Mouse (Mus musculus) embryo, embryonic 11 days (tissue): ENCODE results near the gene Hnrnpc.

Source experiments
- DNase-seq: peaks from one replicate; pipeline ENCODE4 v3.0.0-alpha.2; 2015

Hnrnpc gene

DNA sequence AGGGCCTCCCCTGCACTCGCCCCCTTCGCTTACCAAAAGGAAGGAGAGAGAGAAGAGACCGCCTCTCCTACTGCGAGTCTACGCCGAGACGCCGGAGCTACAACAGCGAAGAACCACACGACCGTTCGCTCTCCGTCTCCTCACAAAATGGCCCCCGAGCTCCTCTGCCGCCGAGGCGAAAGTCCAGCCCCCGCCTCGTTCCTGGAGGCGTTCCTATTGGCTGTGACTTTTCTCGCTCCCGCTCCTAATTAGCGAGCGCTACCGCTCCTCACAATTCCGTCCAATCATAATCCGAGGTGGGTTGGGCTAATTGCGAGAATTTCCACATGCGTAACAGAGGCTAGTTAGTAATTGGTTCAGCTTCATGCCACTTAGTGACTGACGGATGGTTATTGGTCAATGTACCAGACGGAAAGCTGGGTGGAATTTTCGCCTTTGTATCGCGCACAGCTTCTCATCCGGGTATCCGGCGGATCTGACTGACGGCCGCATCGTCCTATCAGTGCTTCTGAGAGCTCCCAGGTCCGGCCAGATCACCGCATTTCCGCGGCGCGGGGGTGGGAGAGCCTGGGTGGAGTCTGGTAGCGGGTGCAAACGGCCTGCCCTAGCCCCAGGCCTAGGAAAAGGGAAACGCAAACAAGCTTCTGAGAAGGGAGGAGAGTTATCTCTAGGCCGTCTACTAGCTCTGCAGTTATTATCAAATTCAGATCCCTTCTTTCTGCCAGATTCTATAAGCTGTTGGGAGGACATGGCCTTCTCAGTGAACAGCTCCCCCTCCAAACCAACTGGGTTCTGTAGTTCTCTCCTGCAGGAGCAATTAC is at the start of gene Hnrnpc:
Hnrnpc (minus strand) TSS at position 173 of the 821 bp plus-strand sequence.
- DNase-seq = peak; percentile 100

- DNase-seq = no peak
These were observed 48.8 kb upstream of the Hnrnpc start for GRCm38 (mm10) chr14:52152613-52153012.

DNA sequence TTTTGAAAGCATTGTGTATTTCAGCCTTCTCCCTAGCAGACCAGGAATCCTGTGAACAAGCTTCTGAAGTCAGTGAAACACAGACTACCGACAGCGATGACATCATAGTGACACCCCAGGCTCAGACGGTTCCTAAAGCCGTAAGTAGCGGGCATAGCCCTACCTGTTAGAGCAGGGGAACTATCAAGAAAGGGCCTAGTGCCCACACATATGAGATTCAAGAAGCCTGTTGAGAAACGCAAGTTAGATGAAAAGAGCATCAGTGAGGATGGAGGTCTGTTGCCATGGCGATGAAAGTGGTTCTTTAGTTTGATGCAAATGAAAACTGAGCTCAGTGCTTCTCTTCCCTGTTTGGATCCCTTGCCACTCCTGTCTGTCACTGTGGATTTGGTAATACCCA is 48.4 kb upstream of the Hnrnpc start:
- DNase-seq = peak; percentile 21

DNA sequence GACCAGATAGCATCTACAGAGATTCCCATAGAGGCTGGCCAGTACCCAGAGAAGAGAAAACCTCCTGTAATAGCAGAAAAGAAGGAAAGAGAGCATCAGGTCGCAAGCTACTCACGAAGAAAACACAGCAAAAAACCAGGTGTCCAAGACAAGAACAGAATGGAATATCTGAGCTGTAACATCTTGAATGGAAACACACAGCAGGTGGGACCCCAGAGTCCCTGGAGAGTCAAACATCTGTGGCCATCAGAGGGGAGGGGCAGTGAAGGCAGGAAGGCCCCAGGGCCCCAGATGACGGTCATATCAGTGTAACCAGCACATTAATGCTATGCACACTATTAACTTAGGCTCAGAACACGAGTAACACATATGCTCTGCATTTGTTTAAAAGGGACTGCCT is 46.1 kb upstream of the Hnrnpc start:
- DNase-seq = no peak

DNA sequence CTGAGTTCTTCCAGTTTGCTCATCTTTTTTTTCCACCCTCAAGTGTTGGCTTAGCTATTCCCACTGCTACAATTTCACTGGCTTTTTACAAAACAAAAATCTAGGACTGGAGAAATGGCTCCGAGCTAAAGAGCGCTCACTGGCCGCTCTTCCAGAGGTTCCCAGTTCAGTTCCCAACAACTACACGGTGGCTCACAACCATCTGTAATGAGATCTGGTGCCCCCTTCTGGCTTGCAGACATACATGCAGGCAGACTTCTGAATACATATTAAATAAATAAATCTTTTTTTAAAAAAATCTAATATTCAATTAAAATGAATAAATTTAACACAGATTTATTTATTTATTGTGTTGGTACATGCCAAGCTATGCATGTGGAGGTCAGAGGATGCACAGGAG is 42.7 kb upstream of the Hnrnpc start:
- DNase-seq = peak; percentile 29

DNA sequence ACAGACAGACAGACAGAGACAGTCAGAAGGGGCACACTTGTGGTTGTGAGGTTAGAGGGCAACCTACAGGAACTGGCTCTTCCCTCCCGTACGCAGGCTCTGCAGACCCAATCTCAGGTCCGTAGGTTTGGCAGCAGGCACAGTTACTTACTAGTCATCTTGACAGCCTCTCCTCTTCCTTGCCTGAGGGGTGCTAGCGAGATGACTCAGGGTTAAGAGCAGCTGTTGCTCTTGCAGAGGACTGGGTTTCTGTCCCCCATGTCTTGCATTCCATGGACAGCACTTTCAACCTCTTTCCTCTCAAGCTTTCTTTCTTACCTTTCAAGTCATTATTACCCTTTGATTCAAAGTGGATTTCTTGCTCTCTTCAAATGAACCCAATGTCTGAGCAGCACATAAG is 40.3 kb upstream of the Hnrnpc start:
- DNase-seq = no peak

- no peak for DNase-seq
These were observed 37.8 kb upstream of the Hnrnpc start for GRCm38 (mm10) chr14:52141445-52142127.

- peak; percentile 29 for DNase-seq
These were observed 37.0 kb upstream of the Hnrnpc start for GRCm38 (mm10) chr14:52140577-52141444.

DNA sequence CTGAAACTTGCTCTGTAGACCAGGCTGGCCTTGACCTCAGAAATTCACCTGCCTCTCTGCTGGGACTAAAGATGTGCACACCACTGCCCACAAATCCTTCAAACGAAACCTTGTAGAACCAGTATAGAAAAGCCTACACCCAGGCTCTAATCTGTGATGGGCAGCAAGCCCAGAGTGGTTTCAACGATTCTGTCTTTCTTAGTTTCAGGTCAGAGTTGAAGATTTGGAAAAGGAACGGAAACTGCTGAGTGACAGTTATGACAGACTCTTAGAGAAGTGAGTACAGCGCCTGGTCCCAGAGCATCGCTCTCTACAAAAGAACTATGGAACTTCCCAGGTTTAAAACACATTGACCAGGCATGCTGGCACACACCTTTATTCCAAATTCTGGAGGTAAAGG is 29.8 kb upstream of the Hnrnpc start:
- DNase-seq = no peak

GRCm38 (mm10) chr14:52124636-52125035 is 20.8 kb upstream of the Hnrnpc start:
- DNase-seq = no peak

DNA sequence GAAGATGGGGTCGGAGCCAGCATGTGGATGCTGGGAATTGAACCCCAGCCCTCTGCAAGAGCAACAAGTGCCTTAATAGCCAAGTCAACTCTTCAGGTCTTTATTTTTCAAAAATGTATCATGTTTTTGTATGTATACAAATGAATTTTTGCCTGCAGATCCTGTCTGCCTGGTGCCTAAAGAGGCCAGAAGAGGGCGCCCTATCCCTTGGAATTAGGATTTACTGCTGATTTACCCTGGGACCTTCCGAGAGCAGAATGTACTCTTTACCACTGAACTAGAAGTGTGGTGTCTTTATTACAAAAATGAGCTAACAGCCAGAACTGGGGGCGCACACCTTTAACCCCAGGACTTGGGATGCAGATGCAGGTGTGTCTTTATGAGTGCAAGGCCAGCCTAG is 20.1 kb upstream of the Hnrnpc start:
- peak; percentile 80 for DNase-seq

DNA sequence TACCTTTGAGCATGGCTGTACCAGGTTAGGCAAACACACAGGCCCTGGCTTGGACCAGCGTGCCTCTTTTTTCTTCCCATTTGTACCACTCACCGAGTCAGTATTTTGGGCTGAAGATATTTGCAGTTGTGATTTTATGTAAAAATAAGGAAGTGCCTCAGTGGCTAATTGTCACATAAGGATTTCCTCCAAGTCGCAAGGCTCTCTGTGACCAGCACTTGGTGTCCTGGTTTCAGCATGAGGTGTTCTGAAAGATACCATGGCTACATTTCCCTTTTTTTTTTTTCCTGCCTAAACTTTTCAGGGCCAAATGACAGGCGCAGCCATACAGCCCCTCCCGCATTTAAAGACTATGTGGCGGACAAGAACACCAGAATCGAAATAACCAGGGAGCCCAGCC is 16.3 kb upstream of the Hnrnpc start:
- no peak for DNase-seq

- peak; percentile 80 for DNase-seq
These were observed 15.2 kb upstream of the Hnrnpc start for GRCm38 (mm10) chr14:52118823-52119608.

GRCm38 (mm10) chr14:52118456-52118822 is 14.6 kb upstream of the Hnrnpc start:
- DNase-seq = peak; percentile 39

- DNase-seq = no peak
These were observed 13.4 kb upstream of the Hnrnpc start for GRCm38 (mm10) chr14:52117241-52117640.

- DNase-seq = no peak
These were observed 10.3 kb upstream of the Hnrnpc start for GRCm38 (mm10) chr14:52114101-52114500.

GRCm38 (mm10) chr14:52110346-52110745 is 6.5 kb upstream of the Hnrnpc start, which contains the start of gene Rpgrip1:
TSS of gene Rpgrip1 (plus strand) at chr14:52110704.
- DNase-seq = no peak

- DNase-seq = no peak
These were observed 4.2 kb upstream of the Hnrnpc start for GRCm38 (mm10) chr14:52108025-52108424.

DNA sequence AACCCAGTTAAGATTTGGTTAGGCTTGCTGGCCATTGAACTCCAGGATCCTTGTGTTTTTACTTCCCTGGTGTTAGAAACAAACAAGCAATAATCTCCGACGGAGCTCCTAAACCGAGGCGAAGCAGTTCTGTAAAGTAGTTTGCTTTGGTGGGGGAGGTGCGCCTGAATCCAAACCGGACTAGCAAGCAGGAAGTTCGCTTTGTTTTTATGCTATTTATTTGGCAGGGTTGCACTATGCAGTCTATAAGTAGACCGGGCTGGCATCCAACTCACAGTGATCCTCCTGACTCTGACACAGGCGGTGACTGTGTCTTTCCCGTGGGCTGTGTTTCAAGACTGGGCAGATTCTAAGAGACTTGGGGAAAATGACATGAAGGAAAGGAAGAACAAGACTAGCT is 2.9 kb upstream of the Hnrnpc start:
- peak; percentile 24 for DNase-seq

DNA sequence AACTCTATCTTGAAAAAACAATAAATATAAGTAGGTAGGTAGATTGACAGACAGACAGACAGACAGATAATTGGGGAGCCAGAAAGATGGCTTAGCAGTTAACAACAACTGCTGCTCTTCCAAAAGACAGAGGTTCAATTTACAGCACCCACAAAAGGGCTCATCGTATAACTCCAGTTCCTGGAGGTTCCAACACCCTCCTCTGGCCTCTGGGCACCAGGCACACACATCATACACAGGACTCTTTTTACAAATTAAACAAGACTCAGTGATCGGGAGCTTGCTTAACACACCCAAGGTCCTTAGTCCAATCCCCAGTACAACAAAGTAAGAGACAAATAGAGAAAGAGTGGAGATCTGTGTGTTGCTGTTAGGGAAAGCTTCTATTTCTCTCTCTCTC is 1.5 kb upstream of the Hnrnpc start:
- no peak for DNase-seq

- DNase-seq = no peak
These were observed 953 bp upstream of the Hnrnpc start for GRCm38 (mm10) chr14:52104677-52105285.

DNA sequence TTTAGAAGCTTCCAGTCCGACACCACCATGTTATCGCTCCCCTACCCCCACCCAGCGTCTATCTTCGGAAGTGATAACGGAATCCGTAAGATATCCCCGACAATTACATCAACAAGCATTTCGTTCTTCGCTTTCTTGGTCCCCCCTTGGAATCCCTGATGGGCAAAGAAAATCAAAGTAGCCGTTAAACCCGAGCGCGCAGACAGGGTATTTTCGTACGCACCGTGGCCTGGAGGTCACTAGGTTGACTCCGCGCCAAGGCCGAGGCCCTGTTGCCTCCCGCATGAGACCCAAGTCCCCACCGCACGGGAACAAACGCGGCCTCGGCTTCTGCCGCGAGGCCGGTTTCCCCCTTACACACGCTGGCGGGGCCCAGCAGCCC is 363 bp downstream of the Hnrnpc start:
- DNase-seq = peak; percentile 39
